Mouse (Mus musculus): ENCODE measurements at regions not wholly inside any gene's neighbourhood (a gene's known extent, or its start where the extent isn't known, plus 50 kb on each side); places are given as distances from the start of the nearest gene placed in this dataset.

GRCm38 (mm10) chr11:24677016-24677415, 599.2 kb downstream of the Bcl11a start:
- 92% methylated on average over 4 of the region's 4 CpGs for WGBS
- no peak overlapping the region for H3K4me2 ChIP-seq (replicated peaks)
- no peaks in the 10 kb centered on the region for H3K27me3 ChIP-seq
- ATAC-seq (ENCODE audit: low FRiP score, low read depth) = no peak
- no peak overlapping the region for H3K9ac ChIP-seq (replicated peaks)
- H3K4me3 ChIP-seq = no peak overlapping the region
- no peaks in the 10 kb centered on the region; the same call in 1 of the 2 replicates for H3K4me1 ChIP-seq
- H3K9me3 ChIP-seq = no peaks in the 10 kb centered on the region
- H3K36me3 ChIP-seq = no peaks in the 10 kb centered on the region
- H3K27ac ChIP-seq (replicated peaks) = no peak overlapping the region

GRCm38 (mm10) chr11:24679581-24679980, 601.7 kb downstream of the Bcl11a start:
- no peaks in the 10 kb centered on the region for H3K27me3 ChIP-seq
- H3K9me3 ChIP-seq = no peaks in the 10 kb centered on the region
- H3K9ac ChIP-seq (replicated peaks) = no peak overlapping the region
- no peak for ATAC-seq (ENCODE audit: low FRiP score, low read depth)
- H3K4me2 ChIP-seq (replicated peaks) = no peak overlapping the region
- H3K4me1 ChIP-seq = no peaks in the 10 kb centered on the region; the same call in 1 of the 2 replicates
- no peak overlapping the region for H3K4me3 ChIP-seq
- no peaks in the 10 kb centered on the region for H3K36me3 ChIP-seq
- H3K27ac ChIP-seq (replicated peaks) = no peak overlapping the region
- 92% methylated on average over 5 of the region's 5 CpGs for WGBS

GRCm38 (mm10) chr11:24682423-24682822, 604.6 kb downstream of the Bcl11a start:
- Histone ChIP-seq H3K27ac (replicated peaks) (no peak overlapping the region), H3K9ac (replicated peaks) (no peak overlapping the region), H3K4me3 (no peak overlapping the region), H3K4me2 (replicated peaks) (no peak overlapping the region), H3K36me3 (no peaks in the 10 kb centered on the region), H3K27me3 (no peaks in the 10 kb centered on the region), H3K9me3 (no peaks in the 10 kb centered on the region), H3K4me1 (no peaks in the 10 kb centered on the region; the same call in 1 of the 2 replicates)
- no peak for ATAC-seq (ENCODE audit: low FRiP score, low read depth)
- 85% methylated on average over 4 of the region's 4 CpGs for WGBS

- H3K4me1 ChIP-seq = no peaks in the 10 kb centered on the region; the same call in 1 of the 2 replicates
Observed at GRCm38 (mm10) chr11:24685545-24686467, 608.0 kb downstream of the Bcl11a start.

GRCm38 (mm10) chr11:24688160-24688782, 610.4 kb downstream of the Bcl11a start:
- WGBS = 91% methylated on average over 2 of the region's 2 CpGs
- H3K27me3 ChIP-seq = no peaks in the 10 kb centered on the region

More at GRCm38 (mm10) chr11:24685545-24686467, 608.0 kb downstream of the Bcl11a start:
- WGBS = 74% methylated on average over 16 of the region's 16 CpGs
- H3K9me3 ChIP-seq = no peaks in the 10 kb centered on the region
- H3K9ac ChIP-seq (replicated peaks) = no peak overlapping the region
- H3K4me2 ChIP-seq (replicated peaks) = no peak overlapping the region
- no peaks in the 10 kb centered on the region for H3K27me3 ChIP-seq
- H3K36me3 ChIP-seq = no peaks in the 10 kb centered on the region
- no peak overlapping the region for H3K27ac ChIP-seq (replicated peaks)
- ATAC-seq (ENCODE audit: low FRiP score, low read depth) = no peak
- H3K4me3 ChIP-seq = no peak overlapping the region

GRCm38 (mm10) chr11:24689807-24690333, 612.0 kb downstream of the Bcl11a start:
- no peaks in the 10 kb centered on the region for H3K36me3 ChIP-seq
- no peak for ATAC-seq (ENCODE audit: low FRiP score, low read depth)
- H3K4me3 ChIP-seq = no peak overlapping the region
- H3K9ac ChIP-seq (replicated peaks) = no peak overlapping the region
- no peak overlapping the region for H3K27ac ChIP-seq (replicated peaks)
- H3K4me2 ChIP-seq (replicated peaks) = no peak overlapping the region
- H3K4me1 ChIP-seq = peaks cover 3% of the 10 kb centered on the region; the same call in 1 of the 2 replicates
- WGBS = 38% methylated on average over 7 of the region's 7 CpGs
- H3K27me3 ChIP-seq = no peaks in the 10 kb centered on the region
- no peaks in the 10 kb centered on the region for H3K9me3 ChIP-seq

More at GRCm38 (mm10) chr11:24688160-24688782, 610.4 kb downstream of the Bcl11a start:
- H3K27ac ChIP-seq (replicated peaks) = no peak overlapping the region
- H3K4me2 ChIP-seq (replicated peaks) = no peak overlapping the region
- no peaks in the 10 kb centered on the region; the same call in 1 of the 2 replicates for H3K4me1 ChIP-seq
- no peak for ATAC-seq (ENCODE audit: low FRiP score, low read depth)
- H3K36me3 ChIP-seq = no peaks in the 10 kb centered on the region
- H3K9ac ChIP-seq (replicated peaks) = no peak overlapping the region
- no peak overlapping the region for H3K4me3 ChIP-seq
- H3K9me3 ChIP-seq = no peaks in the 10 kb centered on the region

- Histone ChIP-seq H3K9me3 (no peaks in the 10 kb centered on the region), H3K4me1 (peaks cover 3% of the 10 kb centered on the region; the same call in 1 of the 2 replicates), H3K4me3 (no peak overlapping the region), H3K27ac (replicated peaks) (no peak overlapping the region), H3K4me2 (replicated peaks) (no peak overlapping the region), H3K9ac (replicated peaks) (no peak overlapping the region), H3K36me3 (no peaks in the 10 kb centered on the region), H3K27me3 (no peaks in the 10 kb centered on the region)
- 90% methylated on average over 6 of the region's 6 CpGs for WGBS
- no peak for ATAC-seq (ENCODE audit: low FRiP score, low read depth)
Observed at GRCm38 (mm10) chr11:24693926-24694325, 616.1 kb downstream of the Bcl11a start.

- 53% methylated on average over 5 of the region's 5 CpGs for WGBS
- no peak for ATAC-seq (ENCODE audit: low FRiP score, low read depth)
- no peaks in the 10 kb centered on the region for H3K36me3 ChIP-seq
- H3K4me1 ChIP-seq = peaks cover 3% of the 10 kb centered on the region; the same call in 1 of the 2 replicates
- H3K4me2 ChIP-seq (replicated peaks) = no peak overlapping the region
- H3K9ac ChIP-seq (replicated peaks) = no peak overlapping the region
- H3K27me3 ChIP-seq = no peaks in the 10 kb centered on the region
- no peak overlapping the region for H3K4me3 ChIP-seq
- no peaks in the 10 kb centered on the region for H3K9me3 ChIP-seq
- H3K27ac ChIP-seq (replicated peaks) = no peak overlapping the region
Observed at GRCm38 (mm10) chr11:24695010-24695720, 617.3 kb downstream of the Bcl11a start.

- H3K9me3 ChIP-seq = no peaks in the 10 kb centered on the region
- no peak overlapping the region for H3K9ac ChIP-seq (replicated peaks)
- 56% methylated on average over 7 of the region's 7 CpGs for WGBS
- peaks cover 3% of the 10 kb centered on the region; the same call in 1 of the 2 replicates for H3K4me1 ChIP-seq
- no peak overlapping the region for H3K4me2 ChIP-seq (replicated peaks)
- no peaks in the 10 kb centered on the region for H3K36me3 ChIP-seq
- H3K27ac ChIP-seq (replicated peaks) = no peak overlapping the region
- H3K4me3 ChIP-seq = no peak overlapping the region
- no peak for ATAC-seq (ENCODE audit: low FRiP score, low read depth)
- no peaks in the 10 kb centered on the region; the same call in 1 of the 2 replicates for H3K27me3 ChIP-seq
Observed at GRCm38 (mm10) chr11:24696561-24696960, 618.7 kb downstream of the Bcl11a start.

GRCm38 (mm10) chr11:24708790-24709189, 630.9 kb downstream of the Bcl11a start:
- WGBS = 94% methylated on average over 3 of the region's 3 CpGs
- H3K4me1 ChIP-seq = no peaks in the 10 kb centered on the region
- no peak overlapping the region for H3K27ac ChIP-seq (replicated peaks)
- H3K9ac ChIP-seq (replicated peaks) = no peak overlapping the region
- H3K4me2 ChIP-seq (replicated peaks) = no peak overlapping the region
- no peaks in the 10 kb centered on the region for H3K27me3 ChIP-seq
- H3K4me3 ChIP-seq = no peak overlapping the region
- no peaks in the 10 kb centered on the region for H3K36me3 ChIP-seq
- ATAC-seq (ENCODE audit: low FRiP score, low read depth) = no peak
- H3K9me3 ChIP-seq = no peaks in the 10 kb centered on the region

GRCm38 (mm10) chr11:24716539-24717287, 638.9 kb downstream of the Bcl11a start:
- Histone ChIP-seq H3K9me3 (no peaks in the 10 kb centered on the region), H3K27me3 (no peaks in the 10 kb centered on the region), H3K36me3 (no peaks in the 10 kb centered on the region), H3K27ac (replicated peaks) (no peak overlapping the region), H3K4me3 (no peak overlapping the region), H3K4me2 (replicated peaks) (no peak overlapping the region), H3K4me1 (peaks cover 12% of the 10 kb centered on the region; the same call in 1 of the 2 replicates), H3K9ac (replicated peaks) (no peak overlapping the region)
- 65% methylated on average over 12 of the region's 12 CpGs for WGBS
- ATAC-seq (ENCODE audit: low FRiP score, low read depth) = no peak

All from midbrain, embryonic 12.5 days (tissue).